Mouse (Mus musculus) midbrain, embryonic 16.5 days (tissue): ENCODE measurements around the gene Mrps22. TPM values are rescaled to one million over a fixed set of nuclear protein-coding genes. Genes with fewer than 3 reads are reported as not detected.

Experiments
- ATAC-seq: fragments of 200-750 bp; cut with Nextera tagmentation; 2 replicates; pipeline ENCODE4 v1.8.0; 2017; ENCODE audit warnings: moderate TSS enrichment
- H3K27ac ChIP-seq: fragments of 300-500 bp; sonication (generic); 2 replicates; pipeline ENCODE4 v1.5.1; 2014; ENCODE audit warnings: mild to moderate bottlenecking, low read length, mixed read lengths
- H3K27me3 ChIP-seq: fragments of 300-500 bp; sonication (generic); 2 replicates; pipeline ENCODE4 v1.6.1; 2014; ENCODE audit warnings: low read depth, low read length, mixed read lengths; ENCODE audit not compliant: control insufficient read depth, insufficient read depth
- H3K36me3 ChIP-seq: fragments of 300-500 bp; sonication (generic); 2 replicates; pipeline ENCODE4 v1.6.1; 2014; ENCODE audit warnings: mild to moderate bottlenecking, low read length, moderate library complexity, mixed read lengths; ENCODE audit not compliant: control insufficient read depth, insufficient read depth
- H3K4me1 ChIP-seq: fragments of 300-500 bp; sonication (generic); 2 replicates; pipeline ENCODE4 v1.6.1; 2014; ENCODE audit warnings: mild to moderate bottlenecking, low read length, mixed read lengths; ENCODE audit not compliant: control insufficient read depth, insufficient read depth
- H3K4me2 ChIP-seq: fragments of 300-500 bp; sonication (generic); 2 replicates; pipeline ENCODE4 v1.6.1; 2014; ENCODE audit warnings: mild to moderate bottlenecking, low read length, mixed read lengths
- H3K4me3 ChIP-seq: fragments of 300-500 bp; sonication (generic); 2 replicates; pipeline ENCODE4 v1.5.1; 2014; ENCODE audit warnings: low read depth, mild to moderate bottlenecking, low read length, moderate library complexity, mixed read lengths
- H3K9ac ChIP-seq: fragments of 300-500 bp; sonication (generic); 2 replicates; pipeline ENCODE4 v1.6.1; 2014; ENCODE audit warnings: low read depth, low read length, mixed read lengths
- H3K9me3 ChIP-seq: fragments of 300-500 bp; sonication (generic); replicated peaks from 2 replicates; pipeline ENCODE4 v1.6.1; 2014; ENCODE audit warnings: mild to moderate bottlenecking, low read length, mixed read lengths; ENCODE audit not compliant: control insufficient read depth, poor library complexity, severe bottlenecking
- WGBS: fragments of 180-500 bp; shearing (Covaris S2); extraction: QIAGEN DNeasy Blood & Tissue Kit; methylation state at CpG from one replicate; pipeline ENCODE4 v1.1.7; 2014; 5-methylcytosine and 5-hydroxymethylcytosine counted together
- polyA plus RNA-seq: library from polyadenylated mRNA; unstranded; fragments of >200 nt; fragmentation: Nextera tagmentation; extraction: Ambion mirVana; gene quantifications from 2 replicates; pipeline ENCODE4 v1.2.1, GENCODE M21; 2015

The Mrps22 gene
- polyA plus RNA-seq, 1 experiment from 2014 or later = 54.1 TPM

GRCm38 (mm10) chr9:98601837-98602359, 438 bp upstream of the Mrps22 start:
- 56% methylated on average over 11 of the region's 11 CpGs for WGBS
- H3K27ac ChIP-seq = no peak overlapping the region
- peak overlapping the region; percentile 79; the same call in 1 of the 2 replicates for H3K9ac ChIP-seq

GRCm38 (mm10) chr9:98600094-98600493, 1.4 kb downstream of the Mrps22 start:
- no peak overlapping the region for H3K27ac ChIP-seq
- H3K27me3 ChIP-seq = no peaks in the 10 kb centered on the region
- no peaks in the 10 kb centered on the region for H3K9me3 ChIP-seq
- peak overlapping the region; percentile 98; the same call in 1 of the 2 replicates for H3K4me2 ChIP-seq
- H3K36me3 ChIP-seq = 0 out of 2 replicates have a peak, but pooled peaks cover 4% of the 10 kb centered on the region
- peaks cover 18% of the 10 kb centered on the region for H3K4me1 ChIP-seq
- WGBS = 89% methylated on average over 6 of the region's 6 CpGs
- H3K4me3 ChIP-seq = no peak overlapping the region
- no peak for ATAC-seq
- no peak overlapping the region for H3K9ac ChIP-seq

More at GRCm38 (mm10) chr9:98601837-98602359, 438 bp upstream of the Mrps22 start:
- peak; percentile 43; the same call in 1 of the 2 replicates for ATAC-seq
- H3K4me3 ChIP-seq = peak overlapping the region; percentile 96
- no peaks in the 10 kb centered on the region for H3K9me3 ChIP-seq
- no peaks in the 10 kb centered on the region for H3K27me3 ChIP-seq
- H3K4me2 ChIP-seq = peak overlapping the region; percentile 78
- H3K4me1 ChIP-seq = peaks cover 18% of the 10 kb centered on the region
- 0 out of 2 replicates have a peak, but pooled peaks cover 4% of the 10 kb centered on the region for H3K36me3 ChIP-seq

- WGBS = 95% methylated on average over 4 of the region's 4 CpGs
- Histone ChIP-seq H3K27me3 (no peaks in the 10 kb centered on the region), H3K9me3 (no peaks in the 10 kb centered on the region), H3K4me3 (no peak overlapping the region), H3K36me3 (peaks cover 65% of the 10 kb centered on the region), H3K4me2 (no peak overlapping the region), H3K9ac (no peak overlapping the region), H3K4me1 (no peaks in the 10 kb centered on the region), H3K27ac (no peak overlapping the region)
- no peak for ATAC-seq
Measured at GRCm38 (mm10) chr9:98583852-98584251, 17.6 kb downstream of the Mrps22 start.

GRCm38 (mm10) chr9:98563137-98564126, 38.0 kb downstream of the Mrps22 start, which contains the start of gene Copb2:
TSS of gene Copb2 (plus strand) at chr9:98563721.
- Histone ChIP-seq H3K4me3 (peak within 1 kb of the TSS; percentile 85), H3K9ac (peak within 1 kb of the TSS; percentile 89), H3K4me2 (peak within 1 kb of the TSS; percentile 90), H3K27ac (peak within 1 kb of the TSS; percentile 81), H3K9me3 (no peaks in the 10 kb centered on the region), H3K27me3 (no peaks in the 10 kb centered on the region), H3K4me1 (peaks cover 19% of the 10 kb centered on the region), H3K36me3 (peaks cover 1% of the 10 kb centered on the region; the same call in 1 of the 2 replicates)
- ATAC-seq = peak; percentile 100
- under 1% methylated on average over 76 of the region's 76 CpGs for WGBS

GRCm38 (mm10) chr9:98544042-98544441, 57.4 kb downstream of the Mrps22 start:
- Histone ChIP-seq H3K27ac (no peak overlapping the region), H3K4me1 (no peaks in the 10 kb centered on the region), H3K9me3 (no peaks in the 10 kb centered on the region), H3K9ac (no peak overlapping the region), H3K36me3 (no peaks in the 10 kb centered on the region), H3K4me3 (no peak overlapping the region), H3K27me3 (no peaks in the 10 kb centered on the region), H3K4me2 (no peak overlapping the region)
- no peak for ATAC-seq
- WGBS = 89% methylated on average over 3 of the region's 3 CpGs

Other genes starting within 250 kb of the Mrps22 start
- gene Rbp1, start 178.7 kb downstream of the Mrps22 start, polyA plus RNA-seq = 20.0 and 20.1 TPM in 2 replicates
- not detected in 2 replicates for gene Rbp2, start 115.5 kb downstream of the Mrps22 start, polyA plus RNA-seq
- 119 and 125 TPM in 2 replicates for gene Copb2, start 37.9 kb downstream of the Mrps22 start, polyA plus RNA-seq
- 0.32 TPM in 1 of 2 replicates, not detected in the other for gene Prr23a1, start 240.8 kb upstream of the Mrps22 start, polyA plus RNA-seq